Mouse (Mus musculus): Measurements from ENCODE around the gene Triobp.

Gene Triobp

DNA sequence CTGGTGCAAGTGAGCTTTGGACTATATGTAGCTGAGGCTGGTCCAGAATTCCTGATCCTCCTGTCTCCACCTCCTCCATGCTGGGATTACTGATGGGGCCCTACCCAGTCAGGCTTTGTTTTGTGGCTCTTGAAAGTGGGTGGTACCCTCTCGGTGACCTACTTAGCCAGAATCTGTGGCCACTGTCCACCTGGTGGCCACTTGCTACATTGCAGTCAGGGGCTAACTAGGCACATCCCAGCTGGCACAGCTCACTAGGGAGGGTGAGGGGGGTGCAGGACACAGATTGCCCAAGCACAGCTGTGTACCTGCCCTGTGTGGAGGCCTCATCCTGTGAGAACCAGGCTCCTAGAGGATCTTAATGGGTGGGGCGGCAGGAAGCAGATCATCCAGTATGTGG is 15.4 kb downstream of the Triobp start:
- DNase-seq (ENCODE audit: low spot score in 2 of 2), result peak; percentile 62 to 85

DNA sequence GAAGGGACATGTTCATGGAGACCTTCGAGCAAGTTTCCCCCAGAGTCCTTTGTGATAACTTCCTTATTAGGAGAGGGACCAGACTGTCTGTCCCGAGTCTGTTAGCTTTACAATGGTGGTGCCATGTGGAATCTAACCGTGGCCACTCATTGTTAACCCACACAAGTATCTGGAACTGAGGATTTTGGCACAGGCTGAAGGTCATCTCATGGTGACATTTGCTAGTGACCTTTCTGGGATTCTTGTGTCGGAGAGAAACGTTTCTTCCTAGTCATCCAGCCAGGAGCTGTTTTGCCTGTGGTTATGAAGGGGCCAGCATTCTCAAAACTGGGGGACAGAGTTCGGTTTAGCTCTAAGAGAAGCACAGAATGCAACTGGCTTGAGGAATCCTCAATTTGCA is 24.1 kb downstream of the Triobp start:
- no peak for DNase-seq (ENCODE audit: low spot score in 2 of 2)

DNA sequence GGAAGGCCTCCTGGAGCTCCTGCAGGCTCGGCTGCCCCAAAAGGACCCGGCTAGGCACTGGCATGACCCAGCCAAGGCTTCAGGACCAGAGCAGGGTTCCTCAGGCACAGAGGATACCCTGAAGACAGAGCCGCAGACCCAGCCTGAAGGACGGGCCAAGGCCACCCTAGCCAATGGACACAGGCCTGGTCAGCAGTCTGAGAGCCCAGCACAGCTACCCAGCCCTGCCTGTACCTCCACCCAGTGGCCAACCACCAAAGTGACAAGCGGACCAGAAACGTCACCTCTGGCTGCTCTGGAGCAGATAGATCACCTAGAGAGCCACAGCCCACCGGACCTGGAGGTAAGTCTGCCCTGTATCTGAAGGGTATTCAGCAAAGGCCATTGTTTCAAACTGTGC is 26.4 kb downstream of the Triobp start:
- DNase-seq (ENCODE audit: low spot score in 2 of 2), result no peak

DNA sequence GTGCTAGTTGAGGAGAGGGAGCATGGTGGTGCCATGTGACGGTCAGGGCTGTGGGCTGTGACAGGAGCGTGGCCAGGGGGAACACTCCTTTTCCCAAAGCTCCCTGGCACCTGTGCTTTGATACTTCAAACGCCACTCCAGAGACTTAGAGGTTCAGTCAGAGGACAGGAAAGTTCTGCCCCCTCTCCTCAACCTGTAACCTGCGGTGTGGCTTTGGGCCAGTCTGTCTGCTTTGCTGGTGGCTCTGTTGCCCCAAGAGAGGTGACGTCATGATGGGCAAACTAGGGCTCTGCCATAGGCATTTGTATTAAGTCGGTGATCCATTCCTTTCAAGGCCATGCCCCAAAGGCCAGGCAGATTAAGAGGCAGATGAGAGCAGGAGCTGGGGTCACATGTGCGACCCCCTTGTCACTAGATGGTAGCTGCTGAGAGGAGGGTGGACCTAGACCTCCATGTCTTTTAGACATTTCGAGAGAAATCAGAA is 30.2 kb downstream of the Triobp start:
- DNase-seq (ENCODE audit: low spot score in 2 of 2), result no peak

DNA sequence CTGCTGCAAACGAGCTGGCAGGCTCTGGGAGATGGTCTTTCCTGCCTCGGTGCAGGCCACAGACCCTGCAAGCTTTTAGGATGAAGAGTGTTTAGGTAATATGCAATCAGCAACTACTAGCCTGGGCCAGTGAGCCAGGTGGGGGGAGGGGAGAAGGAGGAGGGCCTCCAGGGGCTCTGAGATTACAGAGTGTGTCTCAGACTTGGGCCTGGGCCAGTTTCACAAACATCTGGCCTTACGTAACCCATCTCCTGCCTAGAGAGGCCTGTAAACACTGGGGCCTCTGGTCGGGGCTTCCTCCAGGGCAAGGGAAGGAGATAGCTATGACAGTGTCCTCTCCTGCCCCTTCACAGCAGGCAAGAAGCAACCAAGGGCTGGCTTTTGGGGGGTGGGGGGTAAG is 31.4 kb downstream of the Triobp start:
- DNase-seq (ENCODE audit: low spot score in 2 of 2), result peak; percentile 73 to 82

DNA sequence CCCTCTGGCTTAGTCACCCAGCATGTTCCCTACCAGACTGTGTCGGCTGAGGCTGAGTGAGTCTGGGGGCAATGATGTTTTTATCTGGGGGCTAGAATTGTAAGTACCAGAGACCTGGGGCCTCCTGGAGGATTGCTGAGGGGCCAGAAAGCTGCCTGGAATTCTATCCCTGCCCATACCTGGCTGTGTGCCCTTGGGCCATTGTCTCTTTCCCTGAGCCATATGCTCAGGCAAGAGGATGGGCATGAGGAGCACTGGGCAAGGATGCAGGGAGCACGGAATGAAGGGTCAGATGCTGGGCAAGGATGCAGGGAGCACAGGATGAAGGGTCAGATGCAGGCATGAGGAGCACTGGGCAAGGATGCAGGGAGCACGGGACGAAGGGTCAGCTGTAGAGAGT is 32.6 kb downstream of the Triobp start:
- DNase-seq (ENCODE audit: low spot score in 2 of 2), result no peak

DNA sequence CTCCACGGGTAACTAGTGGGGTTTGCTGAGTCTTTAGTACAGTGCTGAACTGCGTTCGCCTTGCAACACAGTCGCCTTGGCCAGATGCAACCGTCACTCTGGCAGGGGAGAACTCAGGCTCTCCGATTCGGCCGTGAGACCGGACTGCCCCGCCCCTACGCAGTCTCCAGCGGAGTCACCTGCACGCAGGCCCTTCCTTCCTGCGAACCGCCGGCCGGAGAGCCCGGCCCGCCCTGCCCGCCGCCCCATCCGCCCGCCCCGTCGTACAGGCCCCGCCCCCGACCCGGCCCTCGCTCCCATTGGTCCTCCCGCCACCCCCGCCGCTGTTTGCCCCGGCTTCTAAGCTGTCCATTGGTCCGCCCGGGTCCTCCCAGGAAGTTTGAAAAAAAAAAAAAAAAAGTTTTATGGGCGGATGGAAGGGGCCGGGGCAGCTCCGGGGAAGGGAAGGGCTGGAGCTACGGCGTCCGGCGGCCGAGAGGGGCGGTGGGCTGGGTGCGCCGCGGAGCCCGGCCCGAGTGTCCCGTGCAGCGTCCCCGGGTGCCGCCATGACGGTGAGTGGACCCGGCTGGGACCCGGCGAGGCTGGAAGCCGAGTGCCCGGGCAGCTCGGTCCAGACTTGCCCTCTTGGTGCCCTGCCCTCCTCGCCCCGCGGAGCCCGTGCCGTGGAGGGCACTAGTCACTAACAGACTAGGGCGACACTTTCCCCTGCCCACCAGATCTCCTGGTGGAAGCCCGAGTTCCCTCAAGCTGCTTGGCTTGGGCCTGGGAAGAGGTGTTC is 35.3 kb downstream of the Triobp start:
- DNase-seq (ENCODE audit: low spot score in 2 of 2), result peak; percentile 90 to 96

DNA sequence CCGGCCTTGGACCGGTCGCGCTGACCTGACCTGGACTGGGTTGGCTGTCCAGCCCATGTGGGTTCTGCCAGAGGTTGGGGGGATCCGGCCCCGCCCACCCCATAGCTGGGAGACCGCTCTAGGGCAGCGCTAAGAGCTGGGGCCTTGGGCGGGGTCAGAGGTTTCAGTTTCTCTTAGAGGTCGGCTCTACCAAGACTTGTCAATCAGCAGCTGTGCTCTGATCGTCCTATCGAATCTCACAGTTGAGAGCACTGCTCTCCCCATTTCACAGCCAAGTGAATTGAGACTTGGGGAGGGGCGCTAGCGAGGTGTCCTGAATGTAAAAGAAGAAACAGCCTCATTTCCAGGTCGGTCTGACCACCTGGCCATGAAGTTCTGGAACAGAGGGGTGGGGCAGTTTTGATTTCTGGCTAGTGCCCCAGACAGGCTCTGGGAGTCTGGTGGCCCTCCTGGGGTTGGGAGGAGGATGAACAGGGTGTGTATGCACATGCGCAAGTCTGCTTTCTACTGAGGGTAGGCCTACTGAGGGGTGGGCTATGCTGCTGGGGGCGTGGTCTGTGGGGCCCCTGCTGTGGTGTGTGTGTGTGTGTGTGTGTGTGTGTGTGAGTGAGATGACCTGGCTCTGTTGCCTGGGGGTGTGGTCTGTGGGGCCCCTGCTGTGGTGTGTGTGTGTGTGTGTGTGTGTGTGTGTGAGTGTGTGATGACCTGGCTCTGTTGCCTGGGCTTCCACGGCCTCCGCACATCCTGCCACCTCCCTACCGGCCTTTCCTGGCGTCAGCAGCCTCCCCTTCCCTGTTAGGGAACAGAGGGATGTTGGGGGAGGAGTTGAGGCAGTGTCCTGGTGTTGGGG is 36.1 kb downstream of the Triobp start:
- peak in 1 of 2 experiments; percentile 68 for DNase-seq (ENCODE audit: low spot score in 2 of 2)

DNA sequence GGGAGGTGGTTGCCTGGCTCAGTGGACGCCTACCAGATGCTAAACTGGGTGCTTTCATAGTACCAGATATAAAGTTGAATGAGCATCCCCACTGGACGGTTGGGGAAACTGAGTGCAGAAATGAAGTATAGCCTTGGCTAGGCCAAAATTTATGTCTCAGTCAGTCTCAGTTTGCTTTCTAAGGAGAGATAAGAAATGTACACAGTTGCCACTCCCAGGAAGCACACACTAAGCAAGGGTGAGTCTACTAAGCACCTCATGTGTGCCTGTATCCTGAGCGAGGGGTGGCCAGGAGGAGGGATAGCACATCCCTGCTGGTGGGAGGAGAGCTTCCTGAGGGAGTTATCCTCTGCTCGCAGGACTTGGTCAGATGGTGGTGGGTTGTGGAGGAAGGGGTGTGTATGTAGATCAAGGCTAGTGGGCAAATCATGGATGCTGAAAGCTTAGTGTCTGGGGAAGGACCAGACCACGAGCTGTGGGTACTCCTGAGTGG is 36.8 kb downstream of the Triobp start:
- no peak for DNase-seq (ENCODE audit: low spot score in 2 of 2)

DNA sequence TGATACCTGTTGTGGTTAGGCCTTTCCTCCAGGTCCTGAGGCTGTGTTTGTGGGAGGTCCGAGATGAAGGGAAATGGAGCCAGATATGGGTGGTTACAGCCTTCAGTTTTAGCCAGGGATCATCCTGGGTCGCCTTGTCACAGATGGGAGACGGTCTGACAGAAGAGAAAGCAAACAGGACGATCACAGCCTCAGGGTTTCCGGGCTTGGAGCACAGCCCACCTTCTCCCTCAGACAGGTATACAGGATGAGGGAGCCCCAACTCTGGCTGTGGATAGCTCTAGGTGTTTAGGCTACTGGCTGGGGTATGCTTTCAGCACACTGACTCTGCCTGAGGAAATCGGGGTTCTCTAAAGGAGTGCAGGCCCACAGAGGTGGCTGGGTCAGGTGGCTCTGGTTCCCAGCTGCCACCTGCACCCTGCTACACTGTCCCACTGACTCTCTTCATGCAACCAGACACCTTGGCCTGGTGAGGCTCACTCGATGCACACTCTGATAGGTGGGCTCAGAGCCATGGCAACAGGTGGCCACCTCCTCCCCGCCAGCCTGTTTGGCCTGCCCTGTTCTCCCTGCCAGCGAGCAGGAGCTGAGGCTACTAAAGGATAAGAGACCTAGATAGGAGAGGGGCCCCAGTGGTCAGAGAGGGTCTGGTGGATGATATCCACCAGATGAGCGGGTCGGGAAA is 39.2 kb downstream of the Triobp start:
- no peak for DNase-seq (ENCODE audit: low spot score in 2 of 2)

DNA sequence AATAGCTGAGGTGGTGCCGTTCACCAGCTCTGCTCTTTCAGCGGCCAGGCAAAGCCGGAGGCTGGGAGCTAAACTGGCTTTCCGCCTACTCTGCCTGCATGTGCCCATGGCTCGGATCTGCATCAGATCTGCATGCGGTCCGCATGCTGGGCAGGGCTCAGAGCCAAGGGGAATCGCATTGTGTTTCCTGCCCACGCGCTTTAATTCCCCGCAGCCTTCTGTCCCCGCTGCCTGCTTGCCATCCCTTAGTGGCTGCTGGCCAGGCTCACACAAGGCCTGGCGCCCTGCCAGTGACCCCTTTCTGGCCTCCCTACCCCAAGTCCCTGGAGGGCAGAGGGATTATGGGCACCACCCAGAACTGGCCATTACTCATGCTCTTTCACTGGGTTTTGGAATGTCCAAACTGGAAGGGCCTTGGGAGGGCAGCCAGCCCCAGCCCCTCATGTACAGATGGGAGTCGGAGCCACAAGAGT is 41.0 kb downstream of the Triobp start:
- no peak for DNase-seq (ENCODE audit: low spot score in 2 of 2)

DNA sequence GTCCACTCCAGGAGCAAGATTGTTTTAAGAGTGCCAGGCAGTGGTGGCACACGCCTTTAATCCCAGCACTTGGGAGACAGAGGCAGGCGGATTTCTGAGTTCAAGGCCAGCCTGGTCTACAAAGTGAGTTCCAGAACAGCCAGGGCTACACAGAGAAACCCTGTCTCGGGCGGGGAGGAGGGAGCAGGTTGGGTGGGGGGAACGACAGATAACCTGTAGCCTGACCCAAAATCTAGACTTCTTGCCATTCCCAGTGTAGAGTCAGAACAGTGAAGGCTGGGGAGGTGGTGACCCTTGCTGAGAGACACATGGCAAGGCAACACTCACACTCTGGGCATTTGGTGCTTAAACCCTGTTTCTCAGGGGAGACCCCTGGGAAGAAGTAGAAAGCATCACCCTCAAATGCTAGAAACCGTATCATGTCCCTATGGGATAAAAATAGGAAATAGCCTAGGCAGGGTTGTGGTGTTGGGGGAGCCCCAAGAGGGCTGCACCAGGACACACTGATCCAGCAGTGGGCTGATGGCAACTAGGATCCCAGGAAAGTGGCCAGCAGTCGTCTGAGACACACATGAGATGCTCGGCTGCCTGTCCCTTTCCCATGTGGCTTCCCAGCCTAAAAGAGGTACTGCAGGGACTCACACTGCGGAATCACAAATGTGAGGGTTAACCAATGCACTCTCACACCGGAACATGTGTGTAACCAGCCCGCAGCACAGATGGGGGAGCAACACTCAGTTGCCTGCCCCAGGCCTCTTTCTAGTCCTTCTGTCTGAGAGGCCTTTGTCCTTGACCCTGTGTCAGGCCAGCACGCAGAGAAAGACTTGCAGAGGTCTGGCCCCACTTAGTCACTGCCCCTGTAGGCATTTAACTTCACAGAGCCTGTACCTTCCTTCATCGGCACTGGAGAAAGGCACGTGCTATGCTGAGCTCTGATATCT is 41.9 kb downstream of the Triobp start:
- no peak for DNase-seq (ENCODE audit: low spot score in 2 of 2)

DNA sequence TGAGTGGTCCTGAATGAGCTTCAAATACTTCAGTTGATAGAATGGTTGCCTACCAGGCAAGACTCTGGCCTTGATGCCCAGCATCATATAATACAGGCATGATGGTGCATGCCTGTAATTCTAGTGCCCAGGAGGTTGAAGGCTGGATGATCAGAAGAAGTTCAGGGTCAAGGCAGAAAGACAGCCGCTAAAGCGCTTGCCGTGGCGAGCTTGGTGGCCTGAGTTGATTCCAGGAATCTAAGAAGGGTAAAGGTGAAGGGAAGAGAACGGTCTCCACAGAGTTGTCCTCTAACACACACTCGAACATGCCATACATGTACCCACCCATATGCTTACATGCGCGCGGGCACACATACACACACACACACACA is 42.6 kb downstream of the Triobp start:
- no peak for DNase-seq (ENCODE audit: low spot score in 2 of 2)

DNA sequence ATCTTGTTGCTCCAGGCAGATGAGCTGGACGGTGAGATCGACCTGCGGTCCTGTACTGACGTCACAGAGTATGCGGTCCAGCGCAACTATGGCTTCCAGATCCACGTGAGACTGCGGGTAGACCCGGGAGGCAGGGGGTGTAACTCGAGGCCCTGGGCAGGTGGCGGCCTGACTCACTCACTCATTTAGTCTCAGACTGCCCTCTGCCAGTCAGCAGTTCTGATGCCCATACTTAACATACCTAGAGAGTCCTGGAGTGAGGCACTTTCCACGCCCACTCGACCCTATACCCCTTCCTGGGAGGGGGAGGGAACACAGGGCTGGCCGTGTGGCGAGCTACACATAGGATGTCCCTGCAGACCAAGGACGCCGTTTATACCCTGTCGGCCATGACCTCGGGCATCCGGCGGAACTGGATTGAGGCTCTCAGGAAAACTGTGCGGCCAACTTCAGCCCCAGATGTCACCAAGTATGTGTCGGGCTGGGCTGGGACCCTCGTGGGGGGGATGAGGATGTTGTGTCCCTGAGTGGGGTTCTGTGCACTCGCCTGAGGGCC is 43.5 kb downstream of the Triobp start:
- no peak for DNase-seq (ENCODE audit: low spot score in 2 of 2)

DNA sequence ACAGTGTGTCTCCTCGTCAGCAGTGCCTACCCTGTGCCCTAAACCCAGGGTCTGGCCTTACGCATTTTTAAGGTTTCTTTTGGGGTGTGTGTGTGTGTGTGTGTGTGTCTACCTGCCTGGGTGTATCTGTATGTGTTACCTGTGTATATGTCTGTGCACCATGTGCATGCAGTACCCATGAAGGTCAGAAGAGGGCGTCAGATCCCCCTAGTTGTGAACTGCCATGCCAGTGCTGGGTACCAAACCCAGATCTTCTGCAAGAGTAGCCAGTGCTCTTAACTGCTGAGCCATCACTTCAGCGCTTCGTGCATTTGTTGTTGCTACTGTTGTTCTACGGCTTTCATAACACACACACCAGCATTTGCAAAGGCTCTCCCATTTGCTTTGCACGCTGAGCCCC is 44.7 kb downstream of the Triobp start:
- no peak for DNase-seq (ENCODE audit: low spot score in 2 of 2)

DNA sequence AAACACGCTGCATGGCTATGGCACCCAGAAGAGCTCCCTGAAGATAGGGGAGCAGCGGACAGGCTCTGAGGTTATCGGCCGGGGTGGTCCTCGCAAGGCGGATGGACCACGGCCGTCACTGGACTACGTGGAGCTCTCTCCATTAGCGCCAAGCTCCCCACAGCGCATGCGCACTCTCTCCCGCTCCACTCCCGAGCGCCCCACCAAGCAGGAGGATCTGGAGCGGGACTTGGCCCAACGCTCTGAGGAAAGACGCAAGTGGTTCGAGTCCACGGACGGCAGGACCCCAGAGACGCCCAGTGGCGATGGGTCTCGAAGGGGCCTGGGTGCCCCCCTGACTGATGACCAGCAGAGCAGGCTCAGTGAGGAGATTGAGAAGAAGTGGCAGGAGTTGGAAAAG is 45.4 kb downstream of the Triobp start:
- no peak for DNase-seq (ENCODE audit: low spot score in 2 of 2)

DNA sequence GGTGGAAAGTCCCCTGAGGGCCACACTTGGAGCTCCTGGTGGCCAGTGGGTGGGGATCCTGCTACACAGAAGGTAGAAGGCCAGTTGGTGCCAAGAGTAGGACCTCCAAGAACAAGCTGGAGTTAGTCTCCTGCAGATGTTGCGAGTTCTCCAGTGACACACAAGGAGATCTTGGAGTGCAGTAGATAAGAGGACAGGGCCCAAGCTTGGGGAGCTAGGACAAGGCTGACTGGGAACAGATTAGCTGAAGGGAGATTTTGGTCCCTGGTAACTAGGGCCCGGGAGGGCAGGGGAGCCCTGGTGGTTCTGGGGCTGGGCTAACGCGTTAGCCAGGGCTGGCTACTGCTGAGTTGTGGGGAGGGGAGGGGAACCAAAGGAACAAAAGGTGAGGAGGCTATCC is 48.4 kb downstream of the Triobp start:
- no peak for DNase-seq (ENCODE audit: low spot score in 2 of 2)

DNA sequence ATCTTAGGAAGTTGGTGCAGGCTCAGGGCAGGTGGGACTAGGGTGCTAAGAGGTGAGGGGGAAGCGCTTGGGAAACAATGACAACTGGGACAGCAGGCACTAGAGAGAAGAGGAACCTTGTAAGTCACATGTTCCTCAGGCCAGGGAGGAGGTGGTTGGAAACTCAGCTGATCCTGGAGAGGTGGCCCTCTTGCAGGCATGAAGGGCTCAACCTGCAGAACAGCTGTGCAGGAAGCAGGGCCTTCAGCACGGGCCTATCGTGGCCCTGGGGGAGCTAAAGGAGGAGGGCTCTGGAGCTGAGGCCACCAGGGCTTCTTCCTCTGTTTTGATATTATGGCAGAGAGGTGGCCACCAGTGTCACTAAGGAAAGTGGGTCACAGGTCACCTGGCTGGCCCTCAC is 49.1 kb downstream of the Triobp start:
- no peak for DNase-seq (ENCODE audit: low spot score in 2 of 2)

DNA sequence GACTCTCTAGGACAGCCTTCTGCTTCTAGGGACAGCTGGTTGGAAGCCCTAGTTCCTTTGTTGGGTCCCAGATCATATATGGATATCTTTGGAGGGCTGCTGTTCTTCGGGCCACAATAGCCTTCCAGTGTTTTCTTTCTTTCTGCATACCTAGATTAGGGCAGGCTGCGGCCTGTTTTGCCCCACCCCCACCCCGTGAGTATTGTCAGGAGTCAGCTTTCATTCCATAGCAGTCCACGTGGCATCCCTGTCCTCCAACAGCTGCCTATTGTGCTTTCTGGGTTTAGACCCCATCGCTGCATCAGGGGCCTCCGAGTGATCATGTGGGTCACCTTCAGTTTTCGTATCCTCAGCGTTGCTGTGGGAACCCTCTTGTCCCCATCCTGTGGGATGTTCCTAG is 50.8 kb downstream of the Triobp start:
- DNase-seq (ENCODE audit: low spot score in 2 of 2), result no peak

DNA sequence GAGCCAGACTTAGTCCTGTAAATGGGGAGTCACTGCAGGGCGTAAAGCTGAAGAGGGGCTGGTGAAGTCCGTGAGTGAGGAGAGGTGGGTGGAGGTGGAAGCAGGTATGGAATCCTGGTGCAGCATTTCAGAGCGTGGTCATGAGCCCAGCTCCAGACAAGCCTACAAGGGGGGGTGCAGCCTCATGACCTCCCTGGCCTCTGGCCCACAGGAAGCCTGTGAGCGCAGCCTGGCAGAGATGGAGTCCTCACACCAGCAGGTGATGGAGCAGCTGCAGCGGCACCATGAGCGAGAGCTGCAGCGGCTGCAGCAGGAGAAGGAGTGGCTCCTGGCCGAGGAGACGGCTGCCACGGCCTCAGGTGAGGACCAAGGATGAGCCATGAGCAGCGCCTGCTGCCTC is 52.1 kb downstream of the Triobp start:
- no peak for DNase-seq (ENCODE audit: low spot score in 2 of 2)

DNA sequence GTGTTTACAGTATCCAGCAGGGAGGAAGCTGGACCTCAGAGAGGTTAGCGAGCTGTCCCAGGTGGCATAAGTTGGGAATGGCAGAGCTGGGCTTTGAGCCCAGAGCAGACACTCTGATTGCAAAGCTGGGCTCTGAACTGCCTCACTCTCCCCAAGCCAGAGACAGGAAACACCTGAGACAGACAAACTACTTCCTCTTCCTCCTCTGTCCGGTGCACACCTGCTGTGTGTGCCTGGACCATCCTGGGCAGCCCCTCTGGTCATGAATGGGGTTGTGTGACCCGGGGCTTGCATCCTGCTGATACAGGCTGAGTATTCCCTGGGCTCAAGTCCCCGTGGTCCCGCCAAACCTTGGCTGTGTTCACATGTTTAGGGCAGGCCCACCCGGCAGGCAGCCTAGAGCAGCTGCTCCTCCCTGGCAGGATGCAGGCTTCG is 52.9 kb downstream of the Triobp start:
- DNase-seq (ENCODE audit: low spot score in 2 of 2), result no peak

Measured in spleen, postnatal 4 days (tissue).